Mouse (Mus musculus) neutrophil, adult 59 days (primary cell): Measurements from ENCODE around the gene Cox18. TPM values are rescaled to one million over a fixed set of nuclear protein-coding genes. Genes with fewer than 3 reads are reported as not detected.

ENCODE experiments used
- total RNA-seq, 2 experiments: library from RNA; stranded (reverse); gene quantifications; 1 replicate in 1 of 2; 2 replicates in 1 of 2; pipeline ENCODE4 v1.2.4; 2023

Cox18 gene
- total RNA-seq = 1 to 10 TPM; 6.2 to 6.4 TPM

DNA sequence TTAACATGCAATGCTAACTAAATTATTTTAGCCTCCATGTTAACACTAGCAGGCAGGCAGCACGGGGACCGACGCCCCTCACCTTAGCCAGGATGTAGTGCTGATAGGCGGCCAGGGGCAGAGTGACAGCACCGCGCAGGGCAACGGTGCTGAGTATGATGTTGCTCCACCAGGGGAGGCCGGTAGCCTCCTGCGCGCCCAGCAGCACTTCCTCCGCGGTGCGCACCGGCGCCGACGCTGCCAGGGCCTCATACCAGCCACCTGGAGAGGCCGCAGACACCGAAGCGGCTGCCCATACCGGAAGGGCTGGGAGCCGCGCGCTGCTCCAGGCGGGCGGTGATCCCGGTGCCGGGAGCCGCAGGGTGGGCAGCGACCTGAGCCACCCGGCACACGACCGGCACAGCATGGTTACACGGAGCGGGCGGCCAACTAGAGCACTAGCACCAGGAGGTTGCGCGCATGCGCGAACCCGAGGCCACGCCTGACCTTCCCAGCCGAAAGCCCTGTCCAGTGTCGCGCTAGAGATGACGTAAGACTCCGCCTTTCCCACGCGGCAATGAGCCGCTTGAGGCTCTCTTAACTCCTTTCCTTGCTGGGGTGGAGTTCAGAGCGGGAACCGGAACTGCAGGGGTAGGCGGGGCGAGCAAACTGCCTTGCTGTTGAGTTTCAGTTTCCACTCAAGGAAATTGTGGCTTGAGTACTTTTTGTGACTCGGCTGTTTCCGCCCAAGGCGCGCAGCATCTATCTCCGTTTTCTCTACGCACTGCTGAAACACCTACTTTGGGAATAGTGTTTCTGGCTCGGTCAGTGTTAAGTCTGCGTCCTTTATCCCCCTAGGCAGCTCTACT, at the start of gene Cox18:
Gene Cox18 (minus strand): TSS at position 468 of the 848 bp plus-strand sequence.

Other genes starting within 250 kb of the Cox18 start
- gene Ankrd17, start 142.6 kb upstream of the Cox18 start, total RNA-seq = 10 to 100 TPM; 67.1 to 70.0 TPM
- gene Gm9958, start 143.2 kb upstream of the Cox18 start, total RNA-seq = 1 to 10 TPM in 1 of 2 experiments, under 1 TPM in 1; 0.82 to 1.4 TPM
- gene Alb, start 236.9 kb upstream of the Cox18 start, total RNA-seq = not detected